Mouse (Mus musculus) kidney, postnatal 36 days (tissue): ENCODE data around the gene Armt1.
"Not testable (repeated sequence)": the region's sequence is repeated elsewhere in the genome, so short reads cannot be mapped to it uniquely, and the experiment has no call there.

Experiments
- DNase-seq, 2 experiments: peaks; one replicate each; pipeline ENCODE4 v3.0.0; 2021 to 2022; ENCODE audit warnings: mixed read lengths in 2 of 2

Armt1 gene

GRCm38 (mm10) chr10:4432123-4432931, at the start of gene Armt1, which contains the start of gene Rmnd1:
Gene Armt1 (plus strand): TSS chr10:4432467.
Gene Rmnd1 (minus strand): TSS chr10:4432388.
- peak; percentile 94 to 98 for DNase-seq

DNA sequence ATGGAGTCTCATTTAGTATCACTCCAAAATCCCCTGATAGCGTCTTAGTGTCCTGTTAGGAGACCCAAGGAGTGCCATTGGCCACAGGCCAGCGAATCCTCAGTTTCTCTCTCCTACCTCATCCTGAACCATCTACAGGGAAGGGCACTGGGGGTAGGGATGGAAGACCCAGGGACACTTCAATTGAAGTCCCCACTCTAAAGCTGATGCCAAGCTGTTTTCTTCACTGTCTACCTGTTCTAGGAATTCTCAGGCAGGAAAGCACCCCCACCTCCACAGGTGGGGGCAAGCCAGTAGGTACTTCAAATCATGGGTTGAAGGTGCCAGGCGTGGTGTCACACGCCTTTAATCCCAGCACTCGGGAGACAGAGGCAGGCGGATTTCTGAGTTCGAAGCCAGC, 48.0 kb upstream of the Armt1 start:
- DNase-seq = no peak

DNA sequence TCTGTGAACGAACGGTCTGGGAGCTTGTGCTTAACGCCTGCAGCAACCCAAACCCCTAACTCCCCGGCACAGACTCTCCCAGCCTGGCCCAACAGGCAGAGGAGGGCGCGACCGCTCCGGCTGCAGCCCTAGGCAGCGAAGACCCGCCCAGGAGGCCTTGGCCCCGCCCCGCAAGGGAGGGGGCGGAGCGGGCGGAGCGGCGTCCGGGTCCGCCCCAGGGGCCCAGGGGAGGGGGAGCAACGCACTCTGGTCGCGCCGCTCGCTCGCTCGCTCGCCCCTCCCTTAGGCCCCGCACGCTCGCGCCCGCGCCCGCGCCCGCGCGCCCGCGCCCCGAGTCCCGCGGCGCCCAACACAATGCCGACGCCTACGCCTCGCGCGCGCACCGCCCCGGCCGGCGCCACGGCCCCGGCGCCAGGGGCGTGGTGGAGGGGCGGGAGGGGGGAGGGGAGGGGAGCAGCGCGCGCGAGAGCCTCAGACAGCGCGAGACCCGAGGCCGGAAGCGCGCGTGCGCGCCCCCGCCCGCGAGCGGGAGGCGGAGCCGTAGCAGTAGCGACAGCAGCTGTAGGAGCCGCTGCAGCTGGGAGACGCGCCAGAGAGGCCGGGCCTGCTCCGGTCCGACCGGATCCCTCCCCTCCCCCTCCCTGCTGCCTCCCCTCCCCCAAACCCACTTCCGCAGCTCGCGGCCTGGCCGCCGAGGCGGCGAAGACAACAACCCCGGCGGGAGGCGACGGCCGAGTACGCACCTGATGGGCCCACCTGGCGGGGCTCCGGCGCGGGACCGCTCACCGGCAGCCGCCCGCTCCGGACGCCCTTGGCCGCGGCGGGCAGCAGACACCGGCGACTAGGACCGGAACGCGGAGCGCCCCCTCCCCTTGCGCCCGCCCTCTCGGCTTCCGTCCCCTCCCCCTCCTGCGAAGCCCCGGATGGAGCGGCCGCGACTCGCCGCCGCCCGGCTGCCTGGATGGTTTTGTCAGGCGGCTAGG, 45.4 kb upstream of the Armt1 start:
- DNase-seq = peak; percentile 97 to 98

- DNase-seq = peak; percentile 82 to 83
Measured at GRCm38 (mm10) chr10:4387701-4388383, 44.4 kb upstream of the Armt1 start, which contains the start of gene Zbtb2. Gene Zbtb2 (minus strand): TSS chr10:4388108.

DNA sequence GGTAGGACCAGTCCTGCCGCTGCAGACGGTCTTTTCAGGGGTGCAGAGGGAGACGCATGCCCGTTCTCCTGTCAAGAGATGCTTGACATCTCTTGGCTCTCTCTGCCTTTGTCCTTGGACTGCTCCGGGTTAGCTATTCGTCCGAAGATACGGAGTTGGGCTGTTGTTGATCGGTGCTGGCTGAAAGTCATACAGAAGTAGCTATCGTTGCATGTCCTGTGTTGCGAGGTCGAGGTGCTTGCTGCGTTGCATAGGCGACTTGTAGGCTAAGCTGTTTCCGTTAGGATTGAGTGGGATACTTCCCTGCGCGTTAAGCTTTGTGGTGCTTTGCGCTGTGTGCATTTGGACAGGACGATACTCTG, 43.9 kb upstream of the Armt1 start:
- DNase-seq = peak; percentile 11 to 44

- no peak for DNase-seq
Measured at GRCm38 (mm10) chr10:4389036-4389435, 43.2 kb upstream of the Armt1 start.

DNA sequence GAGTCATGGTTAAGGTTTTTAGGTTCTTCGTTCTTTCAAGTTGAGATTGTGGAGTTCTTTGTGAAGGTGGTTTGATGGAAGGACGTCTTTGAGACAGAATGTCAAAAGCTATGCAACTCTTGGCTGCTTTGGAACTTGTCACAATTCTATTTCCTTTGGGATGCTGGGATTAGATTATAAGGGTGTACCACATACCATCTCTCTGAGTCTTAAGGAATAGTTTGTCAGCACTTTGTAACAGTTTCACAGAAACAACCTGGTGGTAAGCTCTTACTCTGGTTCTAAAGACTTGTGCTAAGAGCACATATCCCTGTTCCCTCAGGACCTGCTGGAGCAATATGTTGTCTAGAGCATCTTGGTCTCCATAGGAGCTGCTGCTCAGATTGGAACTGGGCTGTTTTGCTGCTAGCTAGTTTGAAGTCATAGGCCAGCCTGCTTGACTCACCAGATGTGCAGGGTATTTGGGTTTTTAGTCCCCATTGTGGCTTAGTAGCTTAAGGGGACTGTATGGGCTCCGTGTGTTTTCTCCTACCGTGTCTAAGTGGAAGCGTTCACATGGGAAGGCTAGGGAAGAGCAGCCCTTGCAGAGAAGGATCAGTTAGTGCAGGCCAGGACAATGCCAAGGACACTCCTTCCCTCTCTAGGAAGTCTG, 42.7 kb upstream of the Armt1 start:
- no peak for DNase-seq

- DNase-seq = no peak
Measured at GRCm38 (mm10) chr10:4390550-4390949, 41.7 kb upstream of the Armt1 start.

DNA sequence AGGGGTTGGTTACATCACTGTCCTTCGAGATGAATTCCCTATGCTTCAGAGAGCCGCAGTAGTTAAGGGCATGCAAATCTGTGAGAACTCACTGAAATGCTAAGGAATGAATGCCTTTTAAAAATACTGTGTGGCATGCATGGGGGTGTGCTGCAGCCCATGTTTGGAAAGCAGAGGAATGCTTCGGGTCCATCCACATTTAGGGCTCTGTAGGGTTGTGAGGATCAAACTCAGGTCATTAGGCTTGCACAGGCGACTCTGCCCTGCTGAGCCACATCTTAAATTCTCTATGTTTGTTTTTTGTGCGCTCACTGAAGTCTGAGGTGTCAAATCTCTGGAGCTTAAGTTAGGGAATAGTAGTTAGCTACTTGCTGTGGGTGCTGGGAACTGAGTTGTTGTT, 41.2 kb upstream of the Armt1 start:
- no peak for DNase-seq

GRCm38 (mm10) chr10:4391851-4392250, 40.4 kb upstream of the Armt1 start:
- peak; percentile 57 to 65 for DNase-seq

DNA sequence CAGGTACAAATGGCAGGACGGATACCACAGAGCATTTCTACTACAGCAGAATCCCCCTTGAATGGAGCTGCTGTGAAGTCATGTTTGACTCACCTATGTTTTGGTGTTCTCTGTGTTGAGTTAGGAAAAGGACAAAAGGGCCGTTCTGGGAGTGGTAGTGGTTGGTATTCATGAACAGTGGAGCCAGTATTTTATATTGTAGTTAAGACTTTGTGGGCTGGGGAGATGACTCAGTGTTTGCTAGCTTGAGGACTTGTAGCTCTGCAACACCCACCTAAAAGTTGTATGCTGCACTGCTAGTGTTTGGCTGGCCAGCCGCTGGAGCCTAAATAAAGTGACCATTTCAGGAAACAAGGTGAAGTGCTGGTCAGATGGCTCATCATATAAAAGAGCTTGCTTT, 36.9 kb upstream of the Armt1 start:
- DNase-seq = no peak

DNA sequence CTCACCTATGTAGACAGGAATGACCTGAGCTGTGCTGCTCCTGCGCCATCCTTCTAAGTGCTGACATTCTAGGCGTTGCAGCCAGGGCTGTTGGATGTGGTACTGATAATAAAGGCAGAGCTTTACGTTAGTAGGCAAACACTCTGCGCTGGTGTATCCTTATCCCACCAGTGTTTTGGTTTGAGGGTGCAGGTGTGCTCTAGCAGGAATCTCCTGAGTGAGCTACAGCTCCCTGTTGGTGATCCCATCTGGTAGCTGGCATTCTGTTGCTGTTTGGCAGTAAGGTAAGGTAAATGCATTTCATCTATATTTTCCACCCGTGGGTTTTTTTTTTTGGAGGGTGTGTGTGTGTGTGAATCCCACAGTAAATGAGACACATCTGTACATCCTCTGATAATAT, 34.2 kb upstream of the Armt1 start:
- no peak for DNase-seq

GRCm38 (mm10) chr10:4404895-4405491, 27.3 kb upstream of the Armt1 start:
- peak; percentile 65 to 67 for DNase-seq

- no peak for DNase-seq
Measured at GRCm38 (mm10) chr10:4405511-4405910, 26.8 kb upstream of the Armt1 start.

- no peak for DNase-seq
Measured at GRCm38 (mm10) chr10:4407191-4407590, 25.1 kb upstream of the Armt1 start.

- peak in 1 of 2 experiments; percentile 47 for DNase-seq
Measured at GRCm38 (mm10) chr10:4425245-4425644, 7.0 kb upstream of the Armt1 start.

GRCm38 (mm10) chr10:4430399-4430798, 1.9 kb upstream of the Armt1 start:
- DNase-seq = no peak

GRCm38 (mm10) chr10:4430826-4431225, 1.4 kb upstream of the Armt1 start:
- peak; percentile 53 to 68 for DNase-seq

- no peak for DNase-seq
Measured at GRCm38 (mm10) chr10:4431746-4432122, 533 bp upstream of the Armt1 start.

GRCm38 (mm10) chr10:4432996-4433755, 909 bp downstream of the Armt1 start:
- peak in 1 of 2 experiments; percentile 24 for DNase-seq

DNA sequence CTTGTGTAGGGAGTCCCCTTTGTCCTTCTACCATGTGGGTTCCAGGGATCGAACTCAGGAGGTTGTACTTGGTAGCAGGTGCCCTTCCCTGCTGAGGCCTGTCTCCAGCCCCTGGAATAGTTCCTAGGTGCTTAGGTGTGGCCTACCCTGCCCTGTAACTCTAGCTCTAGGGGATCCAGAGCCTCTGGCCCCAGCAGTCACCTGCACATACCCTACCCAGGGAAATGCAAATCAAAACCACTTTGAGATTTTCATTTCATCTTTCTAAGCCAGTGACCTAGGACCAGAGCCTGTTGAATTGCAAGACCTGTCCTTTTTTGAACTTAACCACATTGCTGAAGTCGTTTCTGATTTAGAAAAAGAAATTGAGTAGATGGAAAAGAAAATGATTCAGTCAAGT, 1.6 kb downstream of the Armt1 start:
- not testable (repeated sequence) for DNase-seq
